Comparison of ENCODE assay signal across 11 mouse cellular contexts in genomic region chr2:174298471-174298870, GRCm38 (mm10). TPM values are rescaled to one million over a fixed set of nuclear protein-coding genes. Genes with fewer than 3 reads are reported as not detected.
DNase-seq lines count a peak whose midpoint lies in the region; ATAC-seq and TF ChIP-seq lines count a peak whose summit lies in the region.
"Had no signal": no experiment of that assay in that cellular context is flagged by ENCODE, and none has a peak within 500 bp of the region (broad histone marks: within the 10 kb centered on the region; RNA-seq: fewer than 3 reads in every experiment).

No protein-coding gene starts in this region.

- peak; percentile 3; the same call in 1 of the 2 replicates for ATAC-seq in G1E (ENCODE audit: extremely low read depth, insufficient number of reproducible peaks, low FRiP score, poor library complexity, severe bottlenecking)
- ATAC-seq in hindbrain, embryonic 12.5 days (ENCODE audit: low FRiP score), result no peak
- ATAC-seq in liver, postnatal 0 days, result no peak

- H3K4me1 ChIP-seq in G1E (ENCODE audit: insufficient read depth, low read depth, low read length), result peaks cover 6% of the 10 kb centered on the region
- peaks cover 32% of the 10 kb centered on the region for H3K4me1 ChIP-seq in hindbrain, embryonic 12.5 days
- no peaks in the 10 kb centered on the region for H3K4me1 ChIP-seq in liver, postnatal 0 days (ENCODE audit: insufficient read depth)
- no peaks in the 10 kb centered on the region for H3K4me1 ChIP-seq in cerebellum, adult 2 months (ENCODE audit: control insufficient read depth, insufficient read depth, low read length)

- H3K9me3 ChIP-seq in G1E (replicated peaks), result peaks cover 48% of the 10 kb centered on the region
- peaks cover 71% of the 10 kb centered on the region for H3K9me3 ChIP-seq in hindbrain, embryonic 12.5 days (replicated peaks)
- peaks cover 16% of the 10 kb centered on the region for H3K9me3 ChIP-seq in liver, postnatal 0 days (ENCODE audit: low read length)

- peaks cover 18% of the 10 kb centered on the region for H3K36me3 ChIP-seq in G1E (replicated peaks)
- H3K36me3 ChIP-seq in hindbrain, embryonic 12.5 days, result peaks cover 7% of the 10 kb centered on the region; the same call in 1 of the 2 replicates
- H3K36me3 ChIP-seq in liver, postnatal 0 days (replicated peaks; ENCODE audit: insufficient read depth, low read length), result no peaks in the 10 kb centered on the region

- no peak overlapping the region for H3K27ac ChIP-seq in hindbrain, embryonic 12.5 days
- H3K27ac ChIP-seq in liver, postnatal 0 days (ENCODE audit: low read depth), result no peak overlapping the region
- H3K27ac ChIP-seq in cerebellum, adult 2 months (ENCODE audit: insufficient read depth, low read length), result no peak overlapping the region
- H3K27ac ChIP-seq: macrophage had no signal

- H3K4me3 ChIP-seq in G1E (ENCODE audit: low read depth, low read length), result peak overlapping the region; percentile 78
- peak overlapping the region; percentile 25 for H3K4me3 ChIP-seq in hindbrain, embryonic 12.5 days
- peak overlapping the region; percentile 19; the same call in 1 of the 2 replicates for H3K4me3 ChIP-seq in liver, postnatal 0 days (ENCODE audit: low read depth, low read length)
- no peak overlapping the region for H3K4me3 ChIP-seq in cerebellum, adult 2 months (replicated peaks; ENCODE audit: insufficient read depth, low read depth, low read length)

- 40% methylated on average over 33 of the region's 33 CpGs for WGBS in hindbrain, embryonic 12.5 days
- 42% methylated on average over 33 of the region's 33 CpGs for WGBS in liver, postnatal 0 days (ENCODE audit: insufficient replicate concordance)
- 56% methylated on average over 33 of the region's 33 CpGs for WGBS in cerebellum, adult 2 months

- no peak for TF ChIP-seq POLR2A in cerebellum, adult 2 months (IDR thresholded peaks at IDR 0.05; ENCODE audit: borderline replicate concordance, insufficient read depth, low read length)

- no peak for TF ChIP-seq EP300 in liver, postnatal 0 days (IDR thresholded peaks at IDR 0.05; ENCODE audit: low read depth)

- H3K27me3 ChIP-seq in G1E (ENCODE audit: insufficient read depth, low read length), result no peaks in the 10 kb centered on the region
- H3K27me3 ChIP-seq in hindbrain, embryonic 12.5 days, result peaks cover 45% of the 10 kb centered on the region
- peaks cover 45% of the 10 kb centered on the region for H3K27me3 ChIP-seq in liver, postnatal 0 days (ENCODE audit: insufficient read depth, low read length)
- H3K27me3 ChIP-seq in cerebellum, adult 2 months (ENCODE audit: control insufficient read depth, insufficient read depth, low read length), result no peaks in the 10 kb centered on the region

- DNase-seq in heart, adult 11 months, result peak; percentile 82
- no peak for DNase-seq in heart, postnatal 14 days
- DNase-seq in G1E (ENCODE audit: low spot score), result peak; percentile 44
- no peak for DNase-seq in liver, postnatal 0 days
- no peak for DNase-seq in ovary, adult 18-20 months (ENCODE audit: low spot score)
- DNase-seq in cerebellum, adult 2 months, result no peak
- DNase-seq in layer of hippocampus, adult 18-20 months (ENCODE audit: low spot score in 2 of 2), result no peak
- DNase-seq: kidney, adult 8-10 months had no signal

- TF ChIP-seq CTCF in G1E (IDR thresholded peaks at IDR 0.05; ENCODE audit: low read depth, low read length), result no peak
- no peak for TF ChIP-seq CTCF in liver, postnatal 0 days (IDR thresholded peaks at IDR 0.05; ENCODE audit: low read depth)
- no peak for TF ChIP-seq CTCF in cerebellum, adult 2 months (IDR thresholded peaks at IDR 0.05; ENCODE audit: borderline replicate concordance, insufficient read depth, low read depth, low read length)

- H3K9ac ChIP-seq in hindbrain, embryonic 12.5 days, result no peak overlapping the region
- no peak overlapping the region for H3K9ac ChIP-seq in liver, postnatal 0 days (replicated peaks)

- intact Hi-C loops in heart, postnatal 14 days (cut with DNase I), result loop anchor here (10.0 kb wide), 2 partner anchors 184 to 224 kb away; partner anchors contain the start of genes Npepl1 and Stx16

- H3K4me2 ChIP-seq in hindbrain, embryonic 12.5 days (replicated peaks), result peak overlapping the region; percentile 51
- H3K4me2 ChIP-seq in liver, postnatal 0 days (ENCODE audit: low read depth, low read length), result peak overlapping the region; percentile 32; the same call in 1 of the 2 replicates

RNA-seq across cellular contexts. Expression of gene Gnas, which starts 14.4 kb away (rescaled TPM):
- 1,000 to 10,000 TPM; 1,353 to 1,383 TPM for total RNA-seq in heart, postnatal 14 days (2021)
- total RNA-seq in G1E (2014; fragmentation: Nextera tagmentation), result 1,040 and 1,097 TPM in 2 replicates
- 452 and 490 TPM in 2 replicates for total RNA-seq in G1E (2017)
- 935 and 1,094 TPM in 2 replicates for polyA plus RNA-seq in G1E (2012)
- polyA plus RNA-seq in hindbrain, embryonic 12.5 days (2016; fragmentation: Nextera tagmentation; extraction: Ambion mirVana), result 1,701 and 1,752 TPM in 2 replicates
- 332 and 343 TPM in 2 replicates for polyA plus RNA-seq in liver, postnatal 0 days (2015; fragmentation: Nextera tagmentation; extraction: Ambion mirVana)
- polyA plus RNA-seq in cerebellum, adult 2 months (2012; rRNA removed), result 2,758 and 2,923 TPM in 2 replicates
- 1,000 to 10,000 TPM; 1,915 to 1,929 TPM for total RNA-seq in layer of hippocampus, adult 18-20 months (2021)

RNA-seq across cellular contexts. Expression of gene Gm20721, which starts 48.0 kb away (rescaled TPM):
- total RNA-seq in heart, postnatal 14 days (2021), result 1 to 10 TPM; 1.7 to 1.8 TPM
- not detected in 2 replicates for total RNA-seq in G1E (2014; fragmentation: Nextera tagmentation)
- 8.6 and 9.0 TPM in 2 replicates for total RNA-seq in G1E (2017)
- polyA plus RNA-seq in G1E (2012), result 0.99 and 1.3 TPM in 2 replicates
- 13.7 and 14.5 TPM in 2 replicates for polyA plus RNA-seq in hindbrain, embryonic 12.5 days (2016; fragmentation: Nextera tagmentation; extraction: Ambion mirVana)
- polyA plus RNA-seq in liver, postnatal 0 days (2015; fragmentation: Nextera tagmentation; extraction: Ambion mirVana), result 1.3 and 2.9 TPM in 2 replicates
- polyA plus RNA-seq in cerebellum, adult 2 months (2012; rRNA removed), result 0.06 and 0.07 TPM in 2 replicates
- total RNA-seq in layer of hippocampus, adult 18-20 months (2021), result 1 to 10 TPM; 3.1 to 3.2 TPM
- polyA plus RNA-seq: small intestine, adult 2 months had no signal

Comparison
In these comparisons a context has a peak if more than half of its experiments do, and no peak if none do; other contexts are left out.
1. DNase-seq: peak in heart, adult 11 months (single experiment) and G1E (single experiment); none in heart, postnatal 14 days (0 of 2), liver, postnatal 0 days (single experiment), ovary, adult 18-20 months (single experiment), cerebellum, adult 2 months (0 of 2) and layer of hippocampus, adult 18-20 months (0 of 2).